Mouse (Mus musculus) heart, postnatal 25 days (tissue): ENCODE results near the gene Amd1. TPM values are rescaled to one million over a fixed set of nuclear protein-coding genes. Genes with fewer than 3 reads are reported as not detected.

Experiments used
- DNase-seq: peaks from one replicate; pipeline ENCODE4 v3.0.0; 2022; ENCODE audit warnings: low spot score
- intact Hi-C: fragments of 180-260 bp; cut with DNase I; formaldehyde crosslinking; loops from one replicate; pipeline ENCODE4 v1.15.1; 2025
- total RNA-seq, 2 experiments: library from RNA; stranded (reverse); gene quantifications; 2 replicates each; pipeline ENCODE4 v1.2.3; 2021

The Amd1 gene
- total RNA-seq, 2 experiments from 2014 or later: 58.8 to 86.5 TPM

DNA sequence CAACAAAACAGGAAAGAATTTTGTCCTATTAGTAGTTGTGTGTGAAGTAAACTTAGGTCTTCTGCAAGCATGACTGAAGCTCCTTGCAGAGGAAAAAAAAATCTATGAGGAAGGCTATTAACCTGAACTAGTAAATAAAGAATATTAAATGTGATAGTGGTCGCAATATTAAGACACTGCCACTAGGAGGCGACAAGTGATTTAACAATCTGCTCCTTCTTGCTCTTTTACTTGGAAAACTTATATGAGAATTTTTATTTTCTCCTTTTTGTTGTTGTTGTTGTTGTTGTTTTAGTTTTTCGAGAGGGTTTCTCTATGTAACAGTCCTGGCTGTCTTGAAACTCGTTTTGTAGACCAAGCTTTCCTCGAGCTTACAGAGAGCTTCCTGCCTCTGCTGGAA, 43.0 kb downstream of the Amd1 start:
- no peak for DNase-seq
- intact Hi-C loops: loop anchor here (1.0 to 2.0 kb wide), 4 partner anchors 44 to 266 kb away; partner anchors contain the start of gene Amd1

- intact Hi-C loops: loop anchor here (2.0 kb wide), 3 partner anchors 44 to 170 kb away; partner anchors contain the start of gene Amd1
- peak; percentile 15 for DNase-seq
Measured at GRCm38 (mm10) chr10:40258401-40258966, 43.5 kb downstream of the Amd1 start.

- peak; percentile 82 for DNase-seq
- intact Hi-C loops: loop anchor here (2.0 kb wide), 3 partner anchors 45 to 171 kb away; partner anchors contain the start of gene Amd1
Measured at GRCm38 (mm10) chr10:40257414-40258255, 44.4 kb downstream of the Amd1 start, which contains the start of gene Gtf3c6. Gene Gtf3c6, minus strand, starts transcription at chr10:40258108.

DNA sequence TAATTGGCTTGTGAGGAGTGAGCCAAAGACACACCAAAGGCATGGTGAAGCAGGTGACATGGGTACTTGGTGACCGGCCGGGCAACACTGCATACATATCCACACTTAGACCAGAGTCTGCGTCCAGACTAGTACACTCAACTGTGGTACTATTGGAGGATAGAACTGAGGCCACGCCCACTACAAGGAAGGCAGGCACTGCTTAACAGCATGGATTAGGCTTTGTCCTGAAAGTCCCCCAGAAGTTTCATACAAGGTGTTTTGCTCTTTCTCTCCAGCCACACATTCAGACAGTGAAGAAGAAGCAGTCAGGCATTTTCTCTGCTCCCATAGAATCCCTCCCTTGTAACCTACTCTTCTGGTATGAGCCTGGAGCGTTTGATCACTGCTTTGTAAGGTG, 45.3 kb downstream of the Amd1 start:
- DNase-seq: peak; percentile 5
- intact Hi-C loops: no loop called here

GRCm38 (mm10) chr10:40250969-40251368, 51.0 kb downstream of the Amd1 start:
- intact Hi-C loops: no loop called here
- no peak for DNase-seq

- DNase-seq: no peak
- intact Hi-C loops: no loop called here
Measured at GRCm38 (mm10) chr10:40249625-40250024, 52.4 kb downstream of the Amd1 start.

DNA sequence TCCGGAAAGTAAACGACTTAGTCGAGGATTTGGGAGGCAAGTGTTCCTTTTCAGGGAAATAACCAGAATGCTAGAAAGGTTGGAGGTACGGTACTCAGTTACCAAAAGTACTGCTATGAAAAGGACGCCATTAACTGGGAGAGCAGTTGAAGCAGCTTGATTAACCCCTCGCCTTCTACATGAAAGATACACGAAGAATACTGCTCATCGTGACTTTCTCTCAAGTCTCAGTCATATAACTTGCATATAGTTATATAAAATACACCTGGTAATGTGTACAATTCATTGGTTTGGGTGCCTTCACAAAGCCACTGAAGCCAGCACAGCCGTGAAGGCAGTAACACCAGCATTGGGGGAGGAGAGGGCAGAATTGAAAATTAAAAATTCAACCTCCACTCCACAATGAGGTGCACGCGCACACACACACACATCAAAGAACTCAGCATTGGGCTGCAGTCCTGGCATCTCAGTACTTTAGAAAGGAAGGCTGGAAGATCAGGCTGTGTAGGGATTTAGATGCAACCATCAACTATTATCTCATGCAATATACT, 54.7 kb downstream of the Amd1 start:
- intact Hi-C loops: no loop called here
- no peak for DNase-seq

- intact Hi-C loops: no loop called here
- peak; percentile 57 for DNase-seq
Measured at GRCm38 (mm10) chr10:40246374-40247165, 55.4 kb downstream of the Amd1 start, which contains the start of gene Rpf2. Gene Rpf2, minus strand, starts transcription at chr10:40247036.

- DNase-seq: no peak
- intact Hi-C loops: no loop called here
Measured at GRCm38 (mm10) chr10:40237826-40238225, 64.2 kb downstream of the Amd1 start.

Other genes starting within 250 kb of the Amd1 start
- 10 to 100 TPM; 23.0 to 25.2 TPM for gene Slc16a10, start 159.9 kb downstream of the Amd1 start, total RNA-seq
- 1 to 10 TPM; 8.7 to 8.8 TPM for gene Rpf2, start 55.1 kb downstream of the Amd1 start, total RNA-seq
- 10 to 100 TPM; 20.1 to 24.7 TPM for gene Gtf3c6, start 44.1 kb downstream of the Amd1 start, total RNA-seq
- 10 to 100 TPM; 11.9 to 15.7 TPM for gene Cdk19, start 37.4 kb upstream of the Amd1 start, total RNA-seq